Mouse (Mus musculus) heart, adult 10 weeks (tissue): ENCODE measurements around the gene Mapk9. TPM values are rescaled to one million over a fixed set of nuclear protein-coding genes. Genes with fewer than 3 reads are reported as not detected.

Experiments
- polyA plus RNA-seq: library from polyadenylated mRNA; stranded (reverse); fragments of 350-450 nt; fragmentation: Illumina TruSeq; extraction: RNeasy Lipid Tissue Mini Kit (QIAGEN cat#74804); gene quantifications from one replicate; pipeline ENCODE4 v1.2.3, GENCODE M21; 2014; ENCODE audit warnings: low read depth, low replicate concordance

The Mapk9 gene
- polyA plus RNA-seq, result 34.5 TPM

GRCm38 (mm10) chr11:49846401-49847070, at the start of gene Mapk9:
TSS of gene Mapk9 (plus strand) at chr11:49846751.

GRCm38 (mm10) chr11:49901659-49902458, 55.3 kb downstream of the Mapk9 start, which contains the start of gene Rasgef1c:
TSS of gene Rasgef1c (plus strand) at chr11:49901835.

Other genes with a start within 250 kb of the Mapk9 start
- 7.9 TPM for gene Flt4, start 237.5 kb upstream of the Mapk9 start, polyA plus RNA-seq
- not detected for gene Scgb3a1, start 183.1 kb upstream of the Mapk9 start, polyA plus RNA-seq
- 16.7 TPM for gene Cnot6, start 134.0 kb upstream of the Mapk9 start, polyA plus RNA-seq
- gene Gfpt2, start 52.6 kb upstream of the Mapk9 start, polyA plus RNA-seq, result 12.5 TPM
- 0.52 TPM for gene Rasgef1c, start 55.1 kb downstream of the Mapk9 start, polyA plus RNA-seq
- 48.6 TPM for gene Rnf130, start 178.6 kb downstream of the Mapk9 start, polyA plus RNA-seq